Mouse (Mus musculus): Measurements from ENCODE around the gene Acads.
A peak's percentile ranks its signal among the peaks of the same experiment; 100 is the strongest.
"Not testable (repeated sequence)": the region's sequence is repeated elsewhere in the genome, so short reads cannot be mapped to it uniquely, and the experiment has no call there.

Gene Acads

GRCm38 (mm10) chr5:115149675-115150459, 30.7 kb upstream of the Acads start:
- DNase-seq = no peak

- DNase-seq = not testable (repeated sequence)
Measured at GRCm38 (mm10) chr5:115148872-115149271, 29.7 kb upstream of the Acads start.

- DNase-seq = no peak
Measured at GRCm38 (mm10) chr5:115148378-115148777, 29.2 kb upstream of the Acads start.

GRCm38 (mm10) chr5:115147388-115147787, 28.2 kb upstream of the Acads start:
- no peak for DNase-seq

GRCm38 (mm10) chr5:115146747-115147130, 27.6 kb upstream of the Acads start:
- no peak for DNase-seq

GRCm38 (mm10) chr5:115145976-115146746, 27.0 kb upstream of the Acads start:
- no peak for DNase-seq

- DNase-seq = no peak
Measured at GRCm38 (mm10) chr5:115145253-115145968, 26.3 kb upstream of the Acads start.

- DNase-seq = no peak
Measured at GRCm38 (mm10) chr5:115144471-115144870, 25.3 kb upstream of the Acads start.

- DNase-seq = no peak
Measured at GRCm38 (mm10) chr5:115143552-115143951, 24.4 kb upstream of the Acads start.

- DNase-seq = no peak
Measured at GRCm38 (mm10) chr5:115142166-115142697, 23.1 kb upstream of the Acads start.

GRCm38 (mm10) chr5:115140726-115141125, 21.6 kb upstream of the Acads start:
- no peak for DNase-seq

- no peak for DNase-seq
Measured at GRCm38 (mm10) chr5:115139124-115139523, 20.0 kb upstream of the Acads start.

- peak; percentile 98 for DNase-seq
Measured at GRCm38 (mm10) chr5:115134234-115135165, 15.4 kb upstream of the Acads start, which contains the start of gene Unc119b. Unc119b (minus strand) TSS chr5:115134975.

- peak; percentile 23 to 24 for DNase-seq
Measured at GRCm38 (mm10) chr5:115133358-115134066, 14.4 kb upstream of the Acads start.

GRCm38 (mm10) chr5:115132465-115132864, 13.3 kb upstream of the Acads start:
- DNase-seq = peak in 1 of 2 experiments; percentile 15

- DNase-seq = no peak
Measured at GRCm38 (mm10) chr5:115129328-115129727, 10.2 kb upstream of the Acads start.

GRCm38 (mm10) chr5:115127421-115128179, 8.5 kb upstream of the Acads start:
- DNase-seq = no peak

GRCm38 (mm10) chr5:115126578-115127312, 7.6 kb upstream of the Acads start:
- peak in 1 of 2 experiments; percentile 12 for DNase-seq

GRCm38 (mm10) chr5:115125211-115125871, 6.2 kb upstream of the Acads start:
- DNase-seq = peak; percentile 85 to 86

Data from B cell, adult 2 months (primary cell).